Mouse (Mus musculus): ENCODE data around the gene Ivl. TPM values are rescaled to one million over a fixed set of nuclear protein-coding genes. Genes with fewer than 3 reads are reported as not detected.

Ivl gene
- polyA plus RNA-seq, 1 experiment from 2014 or later = 0.08 TPM

DNA sequence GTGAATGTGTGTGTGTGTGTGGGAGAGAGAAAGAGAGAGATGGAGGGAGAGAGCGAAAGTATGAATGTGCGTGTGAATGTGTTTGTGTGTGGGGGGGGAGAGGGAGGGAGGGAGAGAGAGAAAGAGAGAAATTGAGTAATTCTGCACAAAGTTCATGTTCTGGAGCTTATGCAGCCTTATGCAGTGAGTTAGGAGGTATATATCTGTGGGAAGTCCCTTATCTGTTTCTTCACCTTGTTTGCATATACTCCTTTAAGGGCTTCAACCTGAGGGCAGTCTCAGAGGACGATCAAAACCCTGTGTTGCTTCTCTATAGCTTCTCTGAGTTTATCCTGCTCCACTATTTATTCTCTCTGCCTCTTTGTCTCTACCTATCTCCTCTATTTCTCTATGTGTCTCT, 13.7 kb upstream of the Ivl start:
- Histone ChIP-seq H3K4me3 (ENCODE audit: low read depth, low read length) (no peak overlapping the region), H3K36me3 (ENCODE audit: control insufficient read depth, insufficient read depth, low read length) (no peaks in the 10 kb centered on the region), H3K9me3 (ENCODE audit: control insufficient read depth, low read length) (no peaks in the 10 kb centered on the region), H3K4me1 (replicated peaks; ENCODE audit: control insufficient read depth, insufficient read depth, low read length) (no peaks in the 10 kb centered on the region), H3K27me3 (replicated peaks; ENCODE audit: control insufficient read depth, insufficient read depth, low read length) (no peaks in the 10 kb centered on the region), H3K4me2 (no peak overlapping the region), H3K27ac (ENCODE audit: low read depth, low read length) (no peak overlapping the region), H3K9ac (ENCODE audit: low read depth, low read length) (no peak overlapping the region)
- 82% methylated on average over 3 of the region's 3 CpGs for WGBS
- no peak for ATAC-seq (replicated peaks; ENCODE audit: low FRiP score)
- no peak for DNase-seq (ENCODE audit: low spot score)

DNA sequence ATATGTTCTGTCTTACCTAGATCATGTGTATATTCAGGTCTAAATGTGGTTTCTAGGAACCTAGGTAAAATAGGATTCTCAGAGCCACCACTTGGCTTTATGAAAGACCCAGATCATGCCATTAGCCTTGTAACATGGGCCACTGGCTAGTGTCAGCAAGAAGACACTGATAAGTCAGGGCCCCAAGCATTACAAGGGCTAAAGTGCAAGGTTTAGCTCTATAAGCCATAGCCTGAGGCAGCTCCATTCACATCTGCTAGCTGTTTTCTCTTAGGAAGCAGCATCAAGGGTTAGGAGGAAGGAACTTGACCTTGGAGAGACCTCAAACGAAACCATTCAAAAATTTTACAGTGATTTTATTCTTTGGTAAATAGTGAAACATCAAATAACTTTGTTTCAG, 11.5 kb upstream of the Ivl start:
- H3K9ac ChIP-seq (ENCODE audit: low read depth, low read length) = no peak overlapping the region
- H3K27ac ChIP-seq (ENCODE audit: low read depth, low read length) = no peak overlapping the region
- H3K9me3 ChIP-seq (ENCODE audit: control insufficient read depth, low read length) = no peaks in the 10 kb centered on the region
- H3K27me3 ChIP-seq (replicated peaks; ENCODE audit: control insufficient read depth, insufficient read depth, low read length) = no peaks in the 10 kb centered on the region
- no peak overlapping the region for H3K4me3 ChIP-seq (ENCODE audit: low read depth, low read length)
- no peak for DNase-seq (ENCODE audit: low spot score)
- WGBS = 71% methylated on average over 1 of the region's 1 CpGs
- H3K36me3 ChIP-seq (ENCODE audit: control insufficient read depth, insufficient read depth, low read length) = no peaks in the 10 kb centered on the region
- H3K4me1 ChIP-seq (replicated peaks; ENCODE audit: control insufficient read depth, insufficient read depth, low read length) = no peaks in the 10 kb centered on the region
- no peak for ATAC-seq (replicated peaks; ENCODE audit: low FRiP score)
- no peak overlapping the region for H3K4me2 ChIP-seq

- Histone ChIP-seq H3K27ac (ENCODE audit: low read depth, low read length) (no peak overlapping the region), H3K4me2 (no peak overlapping the region), H3K27me3 (replicated peaks; ENCODE audit: control insufficient read depth, insufficient read depth, low read length) (no peaks in the 10 kb centered on the region), H3K4me1 (replicated peaks; ENCODE audit: control insufficient read depth, insufficient read depth, low read length) (no peaks in the 10 kb centered on the region), H3K9ac (ENCODE audit: low read depth, low read length) (no peak overlapping the region), H3K4me3 (ENCODE audit: low read depth, low read length) (no peak overlapping the region), H3K9me3 (ENCODE audit: control insufficient read depth, low read length) (no peaks in the 10 kb centered on the region), H3K36me3 (ENCODE audit: control insufficient read depth, insufficient read depth, low read length) (no peaks in the 10 kb centered on the region)
- 71% methylated on average over 3 of the region's 3 CpGs for WGBS
- DNase-seq (ENCODE audit: low spot score) (no peak), ATAC-seq (replicated peaks; ENCODE audit: low FRiP score) (no peak)
These were observed 9.8 kb upstream of the Ivl start for GRCm38 (mm10) chr3:92583164-92583826.

GRCm38 (mm10) chr3:92579508-92579907, 6.0 kb upstream of the Ivl start:
- no peak for ATAC-seq (replicated peaks; ENCODE audit: low FRiP score)
- WGBS = 78% methylated on average over 1 of the region's 1 CpGs
- no peaks in the 10 kb centered on the region for H3K4me1 ChIP-seq (replicated peaks; ENCODE audit: control insufficient read depth, insufficient read depth, low read length)

GRCm38 (mm10) chr3:92578652-92579413, 5.3 kb upstream of the Ivl start:
- Histone ChIP-seq H3K27me3 (replicated peaks; ENCODE audit: control insufficient read depth, insufficient read depth, low read length) (no peaks in the 10 kb centered on the region), H3K9me3 (ENCODE audit: control insufficient read depth, low read length) (no peaks in the 10 kb centered on the region), H3K36me3 (ENCODE audit: control insufficient read depth, insufficient read depth, low read length) (no peaks in the 10 kb centered on the region), H3K4me1 (replicated peaks; ENCODE audit: control insufficient read depth, insufficient read depth, low read length) (no peaks in the 10 kb centered on the region), H3K9ac (ENCODE audit: low read depth, low read length) (no peak overlapping the region), H3K4me3 (ENCODE audit: low read depth, low read length) (no peak overlapping the region), H3K4me2 (no peak overlapping the region), H3K27ac (ENCODE audit: low read depth, low read length) (no peak overlapping the region)
- no peak for DNase-seq (ENCODE audit: low spot score)
- WGBS = 51% methylated on average over 4 of the region's 4 CpGs
- no peak for ATAC-seq (replicated peaks; ENCODE audit: low FRiP score)

More at GRCm38 (mm10) chr3:92579508-92579907, 6.0 kb upstream of the Ivl start:
- Histone ChIP-seq H3K4me2 (no peak overlapping the region), H3K9ac (ENCODE audit: low read depth, low read length) (no peak overlapping the region), H3K9me3 (ENCODE audit: control insufficient read depth, low read length) (no peaks in the 10 kb centered on the region), H3K27me3 (replicated peaks; ENCODE audit: control insufficient read depth, insufficient read depth, low read length) (no peaks in the 10 kb centered on the region), H3K4me3 (ENCODE audit: low read depth, low read length) (no peak overlapping the region), H3K36me3 (ENCODE audit: control insufficient read depth, insufficient read depth, low read length) (no peaks in the 10 kb centered on the region), H3K27ac (ENCODE audit: low read depth, low read length) (no peak overlapping the region)
- DNase-seq (ENCODE audit: low spot score) = no peak

- WGBS = 45% methylated on average over 2 of the region's 2 CpGs
- H3K9ac ChIP-seq (ENCODE audit: low read depth, low read length) = no peak overlapping the region
- DNase-seq (ENCODE audit: low spot score) (no peak), ATAC-seq (replicated peaks; ENCODE audit: low FRiP score) (no peak)
- no peaks in the 10 kb centered on the region for H3K9me3 ChIP-seq (ENCODE audit: control insufficient read depth, low read length)
- no peaks in the 10 kb centered on the region for H3K27me3 ChIP-seq (replicated peaks; ENCODE audit: control insufficient read depth, insufficient read depth, low read length)
- H3K4me3 ChIP-seq (ENCODE audit: low read depth, low read length) = no peak overlapping the region
- no peaks in the 10 kb centered on the region for H3K4me1 ChIP-seq (replicated peaks; ENCODE audit: control insufficient read depth, insufficient read depth, low read length)
- no peaks in the 10 kb centered on the region for H3K36me3 ChIP-seq (ENCODE audit: control insufficient read depth, insufficient read depth, low read length)
- H3K27ac ChIP-seq (ENCODE audit: low read depth, low read length) = no peak overlapping the region
- no peak overlapping the region for H3K4me2 ChIP-seq
These were observed 900 bp downstream of the Ivl start for GRCm38 (mm10) chr3:92572514-92573155.

DNA sequence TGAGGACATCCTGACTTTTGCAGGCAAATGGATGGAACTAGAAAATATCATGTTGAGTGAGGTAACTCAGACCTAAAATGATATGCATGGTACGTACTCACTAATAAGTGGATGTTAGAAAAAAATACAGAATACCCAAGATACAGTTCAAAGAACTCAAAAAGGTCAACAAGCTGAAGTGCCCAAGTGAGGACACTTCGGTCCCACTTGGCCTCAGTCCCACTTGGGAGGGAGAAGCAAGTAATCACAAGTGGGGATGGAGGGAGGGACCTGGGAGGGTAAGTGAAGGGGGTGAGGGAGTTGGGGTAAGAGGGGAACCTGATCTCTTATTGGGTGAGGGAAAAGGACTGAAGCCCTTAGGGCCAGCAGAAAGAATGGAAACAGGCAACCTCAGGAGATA, 4.8 kb downstream of the Ivl start:
- no peaks in the 10 kb centered on the region for H3K27me3 ChIP-seq (replicated peaks; ENCODE audit: control insufficient read depth, insufficient read depth, low read length)
- no peaks in the 10 kb centered on the region for H3K4me1 ChIP-seq (replicated peaks; ENCODE audit: control insufficient read depth, insufficient read depth, low read length)
- DNase-seq (ENCODE audit: low spot score) (no peak), ATAC-seq (replicated peaks; ENCODE audit: low FRiP score) (no peak)
- H3K36me3 ChIP-seq (ENCODE audit: control insufficient read depth, insufficient read depth, low read length) = no peaks in the 10 kb centered on the region
- H3K9ac ChIP-seq (ENCODE audit: low read depth, low read length) = no peak overlapping the region
- WGBS = 87% methylated on average over 2 of the region's 2 CpGs
- no peak overlapping the region for H3K4me3 ChIP-seq (ENCODE audit: low read depth, low read length)
- no peak overlapping the region for H3K4me2 ChIP-seq
- no peaks in the 10 kb centered on the region for H3K9me3 ChIP-seq (ENCODE audit: control insufficient read depth, low read length)
- no peak overlapping the region for H3K27ac ChIP-seq (ENCODE audit: low read depth, low read length)

- Histone ChIP-seq H3K27ac (ENCODE audit: low read depth, low read length) (no peak overlapping the region), H3K9me3 (ENCODE audit: control insufficient read depth, low read length) (no peaks in the 10 kb centered on the region), H3K36me3 (ENCODE audit: control insufficient read depth, insufficient read depth, low read length) (no peaks in the 10 kb centered on the region), H3K4me1 (replicated peaks; ENCODE audit: control insufficient read depth, insufficient read depth, low read length) (no peaks in the 10 kb centered on the region), H3K4me2 (no peak overlapping the region), H3K9ac (ENCODE audit: low read depth, low read length) (no peak overlapping the region), H3K4me3 (ENCODE audit: low read depth, low read length) (no peak overlapping the region), H3K27me3 (replicated peaks; ENCODE audit: control insufficient read depth, insufficient read depth, low read length) (no peaks in the 10 kb centered on the region)
- no peak for ATAC-seq (replicated peaks; ENCODE audit: low FRiP score)
- no peak for DNase-seq (ENCODE audit: low spot score)
These were observed 8.1 kb downstream of the Ivl start for GRCm38 (mm10) chr3:92565418-92565817.

All from liver, embryonic 11.5 days (tissue).